Mouse (Mus musculus) erythroid progenitor cell, adult 5-6 weeks (primary cell): ENCODE measurements around the gene Zfp872. TPM values are rescaled to one million over a fixed set of nuclear protein-coding genes. Genes with fewer than 3 reads are reported as not detected.

Experiments used
- total RNA-seq, 2 experiments: library from RNA; stranded (forward) in 1 of 2; stranded (reverse) in 1 of 2; fragments of 150-400 nt in 1 of 2; fragments of 186-747, 209-891 nt in 1 of 2; gene quantifications; 2 replicates each; pipeline versions ENCODE4 v1.2.3 to v1.2.4; 2015 to 2017; ENCODE audit warnings: low replicate concordance in 2 of 2

Gene Zfp872
- total RNA-seq, 2 experiments from 2014 or later, result not detected

Other genes starting within 250 kb of the Zfp872 start
- gene Swsap1, start 232.3 kb upstream of the Zfp872 start, total RNA-seq (2015; ENCODE audit: low replicate concordance), result 0.42 and 3.2 TPM in 2 replicates
- 0.51 TPM in 1 of 2 replicates, not detected in the other for gene Swsap1, start 232.3 kb upstream of the Zfp872 start, total RNA-seq (2017; ENCODE audit: low replicate concordance)
- 244 and 249 TPM in 2 replicates for gene Epor, start 224.6 kb upstream of the Zfp872 start, total RNA-seq (2015; ENCODE audit: low replicate concordance)
- 188 and 199 TPM in 2 replicates for gene Epor, start 224.6 kb upstream of the Zfp872 start, total RNA-seq (2017; ENCODE audit: low replicate concordance)
- gene Rgl3, start 198.6 kb upstream of the Zfp872 start, total RNA-seq (2015; ENCODE audit: low replicate concordance), result not detected in 2 replicates
- gene Rgl3, start 198.6 kb upstream of the Zfp872 start, total RNA-seq (2017; ENCODE audit: low replicate concordance), result not detected in 2 replicates
- not detected in 2 replicates for gene Ccdc151, start 185.5 kb upstream of the Zfp872 start, total RNA-seq (2015; ENCODE audit: low replicate concordance)
- gene Ccdc151, start 185.5 kb upstream of the Zfp872 start, total RNA-seq (2017; ENCODE audit: low replicate concordance), result not detected in 2 replicates
- 27.0 and 27.7 TPM in 2 replicates for gene Prkcsh, start 185.3 kb upstream of the Zfp872 start, total RNA-seq (2015; ENCODE audit: low replicate concordance)
- 41.6 and 62.9 TPM in 2 replicates for gene Prkcsh, start 185.3 kb upstream of the Zfp872 start, total RNA-seq (2017; ENCODE audit: low replicate concordance)
- gene Elavl3, start 136.1 kb upstream of the Zfp872 start, total RNA-seq (2015; ENCODE audit: low replicate concordance), result not detected in 2 replicates
- not detected in 2 replicates for gene Elavl3, start 136.1 kb upstream of the Zfp872 start, total RNA-seq (2017; ENCODE audit: low replicate concordance)
- not detected in 2 replicates for gene Gm49318, start 116.8 kb upstream of the Zfp872 start, total RNA-seq (2015; ENCODE audit: low replicate concordance)
- not detected in 2 replicates for gene Gm49318, start 116.8 kb upstream of the Zfp872 start, total RNA-seq (2017; ENCODE audit: low replicate concordance)
- 2.1 and 6.1 TPM in 2 replicates for gene Zfp653, start 116.7 kb upstream of the Zfp872 start, total RNA-seq (2015; ENCODE audit: low replicate concordance)
- 6.0 and 11.2 TPM in 2 replicates for gene Zfp653, start 116.7 kb upstream of the Zfp872 start, total RNA-seq (2017; ENCODE audit: low replicate concordance)
- 3.4 TPM in 1 of 2 replicates, not detected in the other for gene Ecsit, start 102.7 kb upstream of the Zfp872 start, total RNA-seq (2015; ENCODE audit: low replicate concordance)
- gene Ecsit, start 102.7 kb upstream of the Zfp872 start, total RNA-seq (2017; ENCODE audit: low replicate concordance), result 2.0 and 4.9 TPM in 2 replicates
- not detected in 2 replicates for gene Cnn1, start 88.9 kb upstream of the Zfp872 start, total RNA-seq (2015; ENCODE audit: low replicate concordance)
- not detected in 2 replicates for gene Cnn1, start 88.9 kb upstream of the Zfp872 start, total RNA-seq (2017; ENCODE audit: low replicate concordance)
- gene Elof1, start 70.9 kb upstream of the Zfp872 start, total RNA-seq (2015; ENCODE audit: low replicate concordance), result 70.8 and 101 TPM in 2 replicates
- gene Elof1, start 70.9 kb upstream of the Zfp872 start, total RNA-seq (2017; ENCODE audit: low replicate concordance), result 21.3 and 26.2 TPM in 2 replicates
- gene Acp5, start 52.4 kb upstream of the Zfp872 start, total RNA-seq (2015; ENCODE audit: low replicate concordance), result 98.5 and 142 TPM in 2 replicates
- 95.8 and 125 TPM in 2 replicates for gene Acp5, start 52.4 kb upstream of the Zfp872 start, total RNA-seq (2017; ENCODE audit: low replicate concordance)
- 2.9 and 29.9 TPM in 2 replicates for gene Pigyl, start 31.2 kb upstream of the Zfp872 start, total RNA-seq (2015; ENCODE audit: low replicate concordance)
- gene Pigyl, start 31.2 kb upstream of the Zfp872 start, total RNA-seq (2017; ENCODE audit: low replicate concordance), result 6.8 and 29.6 TPM in 2 replicates
- gene Zfp809, start 37.6 kb downstream of the Zfp872 start, total RNA-seq (2015; ENCODE audit: low replicate concordance), result 12.3 and 15.5 TPM in 2 replicates
- gene Zfp809, start 37.6 kb downstream of the Zfp872 start, total RNA-seq (2017; ENCODE audit: low replicate concordance), result 14.1 and 20.1 TPM in 2 replicates
- gene Zfp599, start 71.8 kb downstream of the Zfp872 start, total RNA-seq (2015; ENCODE audit: low replicate concordance), result 0.36 TPM in 1 of 2 replicates, not detected in the other
- gene Zfp599, start 71.8 kb downstream of the Zfp872 start, total RNA-seq (2017; ENCODE audit: low replicate concordance), result 0.77 and 1.1 TPM in 2 replicates
- 2.1 and 4.3 TPM in 2 replicates for gene Zfp810, start 119.6 kb downstream of the Zfp872 start, total RNA-seq (2015; ENCODE audit: low replicate concordance)
- 0.64 and 4.5 TPM in 2 replicates for gene Zfp810, start 119.6 kb downstream of the Zfp872 start, total RNA-seq (2017; ENCODE audit: low replicate concordance)
- gene Anln, start 201.1 kb downstream of the Zfp872 start, total RNA-seq (2015; ENCODE audit: low replicate concordance), result 461 and 582 TPM in 2 replicates
- 576 and 591 TPM in 2 replicates for gene Anln, start 201.1 kb downstream of the Zfp872 start, total RNA-seq (2017; ENCODE audit: low replicate concordance)
- gene 9530077C05Rik, start 223.4 kb downstream of the Zfp872 start, total RNA-seq (2015; ENCODE audit: low replicate concordance), result 4.7 and 31.4 TPM in 2 replicates
- gene 9530077C05Rik, start 223.4 kb downstream of the Zfp872 start, total RNA-seq (2017; ENCODE audit: low replicate concordance), result 5.1 and 6.7 TPM in 2 replicates